Mouse (Mus musculus) megakaryocyte, embryonic 14.5 days (primary cell): ENCODE data around the gene Col4a3bp.

Experiments used
- FLI1 ChIP-seq: IDR thresholded peaks from 2 replicates; pipeline ENCODE4 v1.6.1; 2012; ENCODE audit warnings: low read length, inconsistent platforms, mixed read lengths
- GATA1 ChIP-seq: IDR thresholded peaks from 3 replicates; pipeline ENCODE4 v1.6.1; 2012; ENCODE audit warnings: mixed read lengths, low read length, inconsistent platforms, borderline replicate concordance

- TF ChIP-seq GATA1 (no peak), FLI1 (no peak)
Measured at GRCm38 (mm10) chr13:96574170-96574569, 31.8 kb downstream of the Col4a3bp start.
